In genomic region chr8:70510228-70510915, GRCm38 (mm10) we compare ENCODE assay signal across 8 mouse cellular contexts. TPM values are rescaled to one million over a fixed set of nuclear protein-coding genes. Genes with fewer than 3 reads are reported as not detected.
DNase-seq lines count a peak whose midpoint lies in the region; ATAC-seq and TF ChIP-seq lines count a peak whose summit lies in the region.

Gene Uba52, minus strand, starts transcription at chr8:70510801.

- DNase-seq in brain, embryonic 14.5 days (ENCODE audit: low read depth): peak; percentile 99
- peak; percentile 98 for DNase-seq in kidney, postnatal 10 days
- DNase-seq in natural killer cell, adult 2 months (ENCODE audit: low spot score in 2 of 2): peak; percentile 97

- ATAC-seq in heart, embryonic 12.5 days (ENCODE audit: insufficient number of reproducible peaks, low FRiP score): peak; percentile 87
- ATAC-seq in liver, embryonic 12.5 days: peak; percentile 74
- ATAC-seq in stomach, embryonic 15.5 days (ENCODE audit: insufficient read depth, low FRiP score, low read depth): peak; percentile 83

- TF ChIP-seq CTCF in C2C12 (IDR thresholded peaks at IDR 0.05; ENCODE audit: control insufficient read depth, insufficient read depth, insufficient read length): no peak
- no peak for TF ChIP-seq CTCF in brain, embryonic 14.5 days (IDR thresholded peaks at IDR 0.05; ENCODE audit: borderline replicate concordance, extremely low read depth, insufficient read depth, insufficient read length)

- H3K4me3 ChIP-seq in C2C12 (ENCODE audit: insufficient read depth, poor library complexity, severe bottlenecking): peak within 1 kb of the TSS; percentile 93
- H3K4me3 ChIP-seq in erythroblast, embryonic 14.5 days (replicated peaks): peak within 1 kb of the TSS; percentile 93
- peak within 1 kb of the TSS; percentile 85 for H3K4me3 ChIP-seq in heart, embryonic 12.5 days
- H3K4me3 ChIP-seq in liver, embryonic 12.5 days: peak within 1 kb of the TSS; percentile 99
- H3K4me3 ChIP-seq in stomach, embryonic 15.5 days (replicated peaks): peak within 1 kb of the TSS; percentile 74

- peaks cover 41% of the 10 kb centered on the region for H3K79me3 ChIP-seq in C2C12 (ENCODE audit: low read depth)

- peak within 1 kb of the TSS; percentile 98 for H3K9ac ChIP-seq in heart, embryonic 12.5 days
- H3K9ac ChIP-seq in liver, embryonic 12.5 days: peak within 1 kb of the TSS; percentile 99
- H3K9ac ChIP-seq in stomach, embryonic 15.5 days: peak within 1 kb of the TSS; percentile 99

- WGBS in heart, embryonic 12.5 days: under 1% methylated on average over 74 of the region's 74 CpGs
- WGBS in liver, embryonic 12.5 days (ENCODE audit: insufficient replicate concordance): under 1% methylated on average over 71 of the region's 74 CpGs
- WGBS in stomach, embryonic 15.5 days: 1% methylated on average over 72 of the region's 74 CpGs

- H3ac ChIP-seq in C2C12 (ENCODE audit: control insufficient read depth, insufficient read length, low read depth): peak within 1 kb of the TSS; percentile 92

- peak within 1 kb of the TSS; percentile 83 for H3K4me2 ChIP-seq in heart, embryonic 12.5 days
- peak within 1 kb of the TSS; percentile 84 for H3K4me2 ChIP-seq in liver, embryonic 12.5 days
- peak within 1 kb of the TSS; percentile 88 for H3K4me2 ChIP-seq in stomach, embryonic 15.5 days

- peak within 1 kb of the TSS; percentile 97 for H3K27ac ChIP-seq in heart, embryonic 12.5 days (ENCODE audit: poor library complexity, severe bottlenecking)
- H3K27ac ChIP-seq in liver, embryonic 12.5 days: peak within 1 kb of the TSS; percentile 98
- peak within 1 kb of the TSS; percentile 99 for H3K27ac ChIP-seq in stomach, embryonic 15.5 days

- peaks cover 46% of the 10 kb centered on the region for H3K36me3 ChIP-seq in C2C12 (ENCODE audit: control insufficient read depth, insufficient read depth)
- H3K36me3 ChIP-seq in erythroblast, embryonic 14.5 days (ENCODE audit: control insufficient read depth): peaks cover 69% of the 10 kb centered on the region
- H3K36me3 ChIP-seq in heart, embryonic 12.5 days: peaks cover 50% of the 10 kb centered on the region
- peaks cover 56% of the 10 kb centered on the region for H3K36me3 ChIP-seq in liver, embryonic 12.5 days
- peaks cover 27% of the 10 kb centered on the region for H3K36me3 ChIP-seq in stomach, embryonic 15.5 days

- H3K9me3 ChIP-seq in erythroblast, embryonic 14.5 days (ENCODE audit: control insufficient read depth, low read length): no peaks in the 10 kb centered on the region
- H3K9me3 ChIP-seq in heart, embryonic 12.5 days (replicated peaks): no peaks in the 10 kb centered on the region
- no peaks in the 10 kb centered on the region for H3K9me3 ChIP-seq in liver, embryonic 12.5 days (replicated peaks)
- H3K9me3 ChIP-seq in stomach, embryonic 15.5 days: no peaks in the 10 kb centered on the region

- H3K27me3 ChIP-seq in C2C12 (ENCODE audit: control insufficient read depth, insufficient read depth, insufficient read length): no peaks in the 10 kb centered on the region
- no peaks in the 10 kb centered on the region for H3K27me3 ChIP-seq in erythroblast, embryonic 14.5 days (ENCODE audit: control insufficient read depth)
- no peaks in the 10 kb centered on the region for H3K27me3 ChIP-seq in heart, embryonic 12.5 days (replicated peaks)
- H3K27me3 ChIP-seq in liver, embryonic 12.5 days (replicated peaks): no peaks in the 10 kb centered on the region
- no peaks in the 10 kb centered on the region for H3K27me3 ChIP-seq in stomach, embryonic 15.5 days (replicated peaks)

- H3K79me2 ChIP-seq in C2C12 (ENCODE audit: control insufficient read depth, insufficient read depth): peaks cover 70% of the 10 kb centered on the region

- peak; percentile 81 for TF ChIP-seq POLR2A in brain, embryonic 14.5 days (IDR thresholded peaks at IDR 0.05; ENCODE audit: borderline replicate concordance, extremely low read depth, insufficient read depth, insufficient read length, poor library complexity, severe bottlenecking)

- peaks cover 69% of the 10 kb centered on the region for H3K4me1 ChIP-seq in erythroblast, embryonic 14.5 days (ENCODE audit: control insufficient read depth)
- H3K4me1 ChIP-seq in heart, embryonic 12.5 days (replicated peaks): peaks cover 37% of the 10 kb centered on the region
- peaks cover 60% of the 10 kb centered on the region for H3K4me1 ChIP-seq in liver, embryonic 12.5 days
- peaks cover 34% of the 10 kb centered on the region for H3K4me1 ChIP-seq in stomach, embryonic 15.5 days

TF ChIP-seq in C2C12, 6 proteins besides CTCF, POLR2A, EP300 and RAD21:
- TF ChIP-seq MAX (IDR thresholded peaks at IDR 0.05) (peak; percentile 92), MYOG (IDR thresholded peaks at IDR 0.05; ENCODE audit: control insufficient read depth, extremely low read depth, insufficient read length) (no peak)

RNA-seq across cellular contexts. Expression of gene Uba52, which starts in this region (rescaled TPM):
- polyA plus RNA-seq in C2C12 (2012; fragmentation: generic; extraction: Trizol): 1,556 TPM
- polyA plus RNA-seq in brain, embryonic 14.5 days (2012; rRNA removed): 1,073 and 1,241 TPM in 2 replicates
- 107 and 138 TPM in 2 replicates for polyA plus RNA-seq in erythroblast, embryonic 14.5 days (2012)
- polyA plus RNA-seq in heart, embryonic 12.5 days (2016; fragmentation: Nextera tagmentation; extraction: Ambion mirVana): 779 and 792 TPM in 2 replicates
- 841 and 876 TPM in 2 replicates for polyA plus RNA-seq in liver, embryonic 12.5 days (2016; fragmentation: Nextera tagmentation; extraction: Ambion mirVana)
- 843 and 950 TPM in 2 replicates for polyA plus RNA-seq in stomach, embryonic 15.5 days (2015; fragmentation: Nextera tagmentation; extraction: Ambion mirVana)

Comparison
In these comparisons a context has a peak if more than half of its experiments do, and no peak if none do; other contexts are left out.
1. Peak in every context shown above with its lines: DNase-seq, ATAC-seq, H3K4me3 ChIP-seq and H3K27ac ChIP-seq.